Mouse (Mus musculus) left cerebral cortex, postnatal 36 days (tissue): ENCODE measurements around the gene Tmem268. TPM values are rescaled to one million over a fixed set of nuclear protein-coding genes. Genes with fewer than 3 reads are reported as not detected.

Experiments used
- DNase-seq, 2 experiments: peaks; one replicate each; pipeline ENCODE4 v3.0.0; 2021 to 2022; ENCODE audit warnings: low spot score in 2 of 2, mixed read lengths in 1 of 2
- intact Hi-C: fragments of 180-260 bp; cut with DNase I; formaldehyde crosslinking; loops from one replicate; pipeline ENCODE4 v1.15.1; 2025
- total RNA-seq, 2 experiments: library from RNA; stranded (reverse); gene quantifications; 2 replicates each; pipeline ENCODE4 v1.2.3; 2021

Tmem268 gene
- total RNA-seq, 2 experiments from 2014 or later = 14.0 to 14.6 TPM

DNA sequence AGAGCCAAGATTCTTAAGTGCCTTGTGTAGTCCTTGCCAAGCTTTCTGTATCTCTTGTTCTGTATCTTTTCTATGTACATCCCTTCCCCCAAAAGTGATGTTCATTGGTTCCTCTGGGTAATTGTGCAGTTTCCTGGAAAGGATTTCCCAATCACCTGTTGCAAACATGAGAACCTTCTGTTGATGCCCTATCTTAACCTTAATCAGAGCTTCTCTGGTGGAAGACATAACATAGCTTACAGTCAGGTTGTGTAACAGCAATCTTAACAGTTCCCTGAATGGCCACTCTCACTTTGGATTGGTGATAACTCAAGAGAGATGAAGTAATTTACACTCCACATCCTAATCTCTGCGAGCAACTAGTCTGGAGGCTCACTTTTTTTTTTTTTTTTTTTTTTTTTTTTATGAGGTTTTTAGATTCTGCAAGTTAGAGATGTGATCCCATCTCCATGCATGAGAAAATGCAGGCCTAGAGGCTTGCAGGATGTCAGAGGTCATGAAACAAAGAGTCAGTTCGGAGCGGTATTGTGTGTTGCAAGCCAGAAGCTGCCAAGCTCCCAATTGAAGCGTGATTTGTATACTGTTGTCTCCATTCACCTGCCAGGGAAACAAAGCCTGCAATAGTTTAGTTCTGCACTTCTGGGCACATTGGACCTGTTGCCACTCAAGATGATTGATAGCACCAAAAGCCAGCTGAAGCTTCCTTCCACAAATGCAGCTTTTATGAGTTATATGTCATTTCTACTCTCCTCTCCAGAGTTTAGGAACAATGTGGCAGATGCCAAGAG, 4.6 kb upstream of the Tmem268 start:
- intact Hi-C loops = no loop called here
- DNase-seq = no peak

DNA sequence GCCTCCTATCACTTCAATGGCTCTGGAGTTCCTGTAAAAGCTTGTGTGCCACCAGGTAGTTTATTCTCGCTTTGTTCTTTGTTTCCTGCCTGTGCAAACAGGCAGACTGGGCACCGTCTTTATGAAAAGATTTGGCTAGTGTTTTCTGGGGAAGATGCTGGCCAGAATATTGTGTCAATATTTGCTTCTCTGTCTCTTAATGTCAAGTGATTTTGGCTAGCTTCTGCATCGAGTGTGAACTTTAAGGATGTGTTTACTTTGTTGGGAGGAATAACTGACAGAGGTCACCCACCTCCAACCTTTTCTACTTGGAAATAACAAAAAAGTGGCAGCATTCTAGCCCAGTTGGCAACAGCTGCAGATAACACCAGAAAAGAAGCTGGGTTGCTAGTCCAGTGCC, 4.0 kb upstream of the Tmem268 start:
- intact Hi-C loops = loop anchor here (5.0 kb wide), 2 partner anchors 62 to 137 kb away; no protein-coding TSS in a partner anchor
- no peak for DNase-seq

DNA sequence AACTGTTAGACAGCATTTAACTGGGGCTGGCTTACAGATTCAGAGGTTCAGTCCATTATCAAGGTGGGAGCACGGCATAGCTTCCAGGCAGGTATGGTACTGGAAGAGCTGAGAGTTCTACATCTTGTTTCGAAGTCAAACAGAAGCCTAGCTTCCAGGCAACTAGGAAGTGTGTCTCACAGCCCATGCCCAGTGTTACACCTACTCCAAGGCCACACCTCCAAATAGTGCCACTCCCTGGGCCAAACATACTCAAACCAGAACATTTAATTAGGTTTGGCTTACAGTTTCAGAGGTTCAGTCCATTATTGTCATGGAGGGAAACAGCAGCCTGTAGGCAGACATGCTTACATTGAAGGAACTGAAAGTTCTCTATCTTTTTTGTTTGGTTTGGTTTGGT, 3.5 kb upstream of the Tmem268 start:
- no peak for DNase-seq
- intact Hi-C loops = loop anchor here (5.0 kb wide), 2 partner anchors 63 to 138 kb away; no protein-coding TSS in a partner anchor

DNA sequence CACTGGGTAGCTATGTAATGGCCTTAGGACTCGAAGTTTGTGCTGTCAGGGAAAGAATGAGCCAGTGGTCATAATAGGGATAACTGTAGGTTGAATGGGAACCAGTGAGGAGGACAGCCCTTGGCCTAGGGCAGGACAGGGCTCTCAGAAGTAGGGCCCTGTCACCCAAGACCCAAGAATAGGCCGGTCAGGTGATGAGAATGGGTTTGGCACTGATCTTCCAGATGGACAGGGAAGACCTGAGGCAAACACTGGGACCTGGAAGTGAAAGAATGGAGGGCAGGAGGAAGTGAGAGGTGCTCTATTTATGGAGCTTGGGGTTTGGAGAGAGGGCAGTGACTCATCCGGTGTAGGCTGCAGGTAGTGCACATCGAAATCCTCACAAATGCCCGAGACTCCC, 1.9 kb upstream of the Tmem268 start:
- intact Hi-C loops = loop anchor here (5.0 kb wide), 2 partner anchors 64 to 139 kb away; no protein-coding TSS in a partner anchor
- DNase-seq = no peak

DNA sequence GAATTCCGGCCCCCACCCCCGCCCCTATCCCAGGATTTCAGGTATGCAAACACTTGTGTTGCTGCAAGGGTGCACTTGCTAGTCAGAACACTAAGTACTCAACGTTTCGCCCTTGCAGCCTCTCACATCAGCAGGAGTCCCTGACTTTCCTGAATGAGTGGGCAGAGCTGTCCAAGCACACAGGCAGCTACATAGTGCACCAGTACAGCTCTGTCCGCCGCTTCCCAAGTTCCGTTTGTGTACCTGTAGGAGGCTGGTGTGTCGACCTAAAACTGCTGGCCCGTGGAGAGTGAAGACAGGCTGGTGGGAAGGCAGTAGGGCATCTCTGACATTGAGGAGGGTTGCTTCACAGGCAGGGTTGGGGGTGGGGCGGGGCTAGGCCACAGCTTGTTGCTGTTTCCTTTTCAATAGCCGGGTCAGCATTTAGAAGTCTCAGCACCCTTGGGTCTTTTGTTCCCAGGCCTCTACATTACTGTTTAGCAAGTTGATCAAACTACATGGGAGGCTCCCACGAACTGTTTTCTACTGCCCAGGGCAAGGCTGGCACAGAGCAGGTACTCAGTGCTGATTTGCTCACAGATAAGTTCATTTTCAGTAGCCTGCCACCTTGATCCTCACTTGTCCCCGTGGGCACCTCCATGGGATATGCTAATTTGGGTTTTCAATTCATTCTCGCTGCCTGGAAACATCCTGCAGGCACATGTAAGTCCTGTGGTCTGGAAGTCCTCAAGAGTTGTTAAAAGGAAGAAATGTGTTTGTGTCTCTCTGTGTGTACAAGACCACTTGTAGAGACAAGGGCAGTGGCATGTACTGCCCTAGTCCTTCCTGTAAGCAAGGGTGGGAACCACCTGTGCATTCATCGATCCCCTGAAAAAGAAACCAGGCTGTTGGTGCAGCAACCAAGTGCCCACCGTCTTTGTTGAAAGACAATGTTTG, 1.2 kb upstream of the Tmem268 start:
- no peak for DNase-seq
- intact Hi-C loops = loop anchor here (2.0 to 5.0 kb wide), 3 partner anchors 13 to 140 kb away; partner anchors contain the start of gene Atp6v1g1

DNA sequence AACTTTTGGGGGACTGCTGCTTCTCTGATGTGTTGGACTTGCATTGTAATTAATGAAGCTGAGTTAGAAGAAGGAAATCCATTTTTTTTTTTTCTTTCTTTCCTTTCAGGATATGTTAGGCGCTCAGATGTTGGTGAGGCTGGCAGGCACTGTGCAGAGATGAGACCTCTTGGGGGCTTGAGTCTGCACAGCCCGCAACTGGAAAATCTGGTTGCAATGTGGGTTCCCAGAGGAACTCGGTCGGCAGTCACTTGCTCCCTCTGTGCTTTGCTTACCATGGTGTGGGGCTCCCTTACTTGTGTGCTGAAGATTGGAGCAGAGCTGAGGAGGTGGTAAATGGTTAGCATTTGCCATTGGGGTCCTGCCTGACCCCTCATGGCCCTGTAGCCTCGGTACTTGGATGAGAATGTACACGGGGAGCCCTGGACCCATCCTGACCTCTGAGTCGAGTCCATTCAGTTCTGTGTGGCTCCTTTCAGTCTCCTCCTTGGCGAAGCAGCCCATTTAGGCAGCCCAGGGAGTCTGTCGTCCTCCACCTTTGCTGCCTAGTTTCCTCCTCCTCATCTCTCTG, 631 bp downstream of the Tmem268 start:
- peak in 1 of 2 experiments; percentile 15 for DNase-seq
- intact Hi-C loops = loop anchor here (2.0 to 5.0 kb wide), 3 partner anchors 14 to 142 kb away; partner anchors contain the start of gene Atp6v1g1

DNA sequence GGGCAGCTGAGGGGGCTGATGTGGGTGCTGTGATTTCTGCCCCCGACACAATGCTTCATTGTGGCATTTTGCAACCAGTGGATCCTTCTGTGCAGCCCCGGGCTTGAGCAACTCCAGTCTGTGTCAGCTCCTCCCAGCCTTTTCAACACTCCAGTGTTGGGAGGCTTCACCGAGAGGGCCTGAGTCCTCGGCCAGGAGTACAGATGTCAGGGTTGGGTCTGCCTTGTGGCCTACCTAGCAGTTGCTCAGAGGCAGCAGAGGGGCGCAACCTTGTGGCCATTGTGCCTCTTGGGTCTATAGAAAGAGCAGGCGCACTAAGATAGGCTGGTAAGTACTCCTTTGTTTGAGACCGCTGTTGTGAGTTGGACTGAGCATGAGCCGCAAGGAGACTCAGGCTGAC, 1.5 kb downstream of the Tmem268 start:
- intact Hi-C loops = no loop called here
- DNase-seq = no peak

DNA sequence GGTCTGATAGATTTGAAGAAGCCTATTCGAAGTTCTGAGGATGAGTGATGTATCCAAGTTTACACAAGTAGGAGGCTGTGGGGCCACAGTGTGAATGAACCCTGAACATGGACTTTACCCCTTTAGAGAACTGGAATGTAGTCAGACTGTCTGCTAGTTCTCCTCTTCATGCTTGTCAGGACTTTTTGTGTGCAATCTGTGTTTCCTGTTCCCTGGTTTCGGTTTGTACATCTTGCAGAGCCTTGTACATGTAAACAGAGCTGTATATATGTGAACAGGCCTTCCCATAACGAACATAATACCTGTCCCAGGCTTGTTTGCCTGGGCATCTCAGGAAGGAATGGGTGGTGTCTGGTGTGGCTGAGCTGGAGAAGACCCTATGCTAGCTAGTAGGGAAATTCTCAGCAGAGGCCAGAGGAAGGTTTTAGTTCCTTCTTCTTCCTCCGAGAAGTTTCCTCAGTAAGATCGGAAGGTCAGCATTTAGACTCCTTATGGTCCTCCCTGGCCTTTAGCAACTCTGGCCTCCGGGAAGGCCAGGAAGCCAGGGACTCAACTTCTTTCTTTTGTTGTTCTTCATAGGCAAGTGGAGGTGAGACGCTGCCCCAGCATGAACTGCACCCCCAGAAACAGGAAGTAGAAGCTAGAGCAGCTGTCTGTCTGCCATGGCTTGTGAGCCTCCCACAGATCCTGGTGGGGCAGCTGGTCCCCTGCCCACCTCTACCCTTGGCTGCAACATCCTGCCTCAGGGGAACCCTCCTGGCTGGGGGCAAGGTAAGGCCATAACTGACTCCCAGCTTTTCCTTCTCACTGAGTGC, 3.5 kb downstream of the Tmem268 start:
- no peak for DNase-seq
- intact Hi-C loops = no loop called here

DNA sequence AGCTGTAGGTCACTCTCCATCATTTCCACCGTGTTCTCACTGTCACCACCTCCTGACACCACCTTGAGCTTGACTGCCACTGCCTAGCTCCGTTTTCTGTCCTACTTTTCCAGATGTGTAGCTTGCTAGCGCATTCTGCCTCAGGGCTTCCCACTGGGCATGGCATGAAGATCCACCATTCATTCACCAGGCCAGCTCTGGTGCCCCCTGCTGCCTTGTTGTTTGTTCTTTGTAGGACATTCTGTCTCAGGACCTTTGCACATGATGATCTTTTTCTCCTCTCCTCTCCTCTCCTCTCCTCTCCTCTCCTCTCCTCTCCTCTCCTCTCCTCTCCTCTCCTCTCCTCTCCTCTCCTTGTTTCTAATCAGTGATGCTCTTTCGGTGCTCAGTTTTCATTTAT, 4.2 kb downstream of the Tmem268 start:
- intact Hi-C loops = no loop called here
- DNase-seq = no peak

DNA sequence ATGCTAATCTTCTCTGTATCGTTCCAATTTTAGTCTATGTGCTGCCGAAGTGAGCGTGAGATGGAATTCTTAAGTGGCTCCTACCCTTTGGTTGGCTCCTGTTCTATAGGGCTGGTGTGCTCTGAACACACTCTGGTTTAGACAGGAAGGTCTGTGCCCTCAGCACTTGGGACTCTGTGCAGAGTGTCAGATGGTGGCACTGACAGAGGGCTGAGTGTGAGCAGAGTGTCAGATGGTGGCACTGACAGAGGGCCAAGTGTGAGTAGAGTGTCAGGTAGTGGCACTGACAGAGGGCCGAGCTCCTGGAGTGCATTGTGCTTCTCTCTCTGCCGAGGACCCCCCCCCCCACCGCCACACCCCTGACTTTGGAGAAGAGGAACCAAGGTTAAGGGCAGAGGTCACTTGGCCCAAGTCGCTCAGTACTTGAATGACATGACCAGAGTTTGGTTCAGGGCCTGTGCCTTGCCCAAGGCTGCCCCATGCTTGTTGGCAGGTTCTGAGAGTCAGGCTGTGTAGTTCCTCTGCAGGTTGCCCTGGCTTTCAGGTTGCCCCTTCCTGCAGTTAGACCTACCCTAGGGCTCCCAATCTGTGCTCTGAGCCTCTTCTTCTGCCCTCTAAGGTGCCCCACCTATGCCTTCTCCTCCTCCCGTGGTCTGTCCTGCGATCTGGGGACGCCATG, 9.3 kb downstream of the Tmem268 start:
- intact Hi-C loops = no loop called here
- DNase-seq = no peak

DNA sequence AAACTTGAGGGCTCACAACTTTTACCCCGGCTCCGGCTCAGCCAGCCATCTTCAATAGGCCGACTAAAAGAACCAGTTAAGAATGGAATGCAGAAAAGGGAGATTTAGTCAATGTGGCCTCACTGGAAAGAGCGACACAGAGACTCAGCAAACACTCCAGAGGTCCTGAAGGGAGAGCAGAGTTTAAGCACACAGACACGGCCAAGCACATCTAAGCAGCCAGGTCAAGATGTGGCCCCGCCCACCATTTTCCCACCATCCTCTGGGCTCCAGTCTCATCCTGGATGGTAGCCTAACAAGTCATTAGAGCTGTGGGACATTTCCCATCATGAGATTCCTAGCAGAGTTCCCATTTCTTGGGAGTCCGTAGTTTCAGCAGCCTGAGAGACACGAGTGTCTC, 10.7 kb downstream of the Tmem268 start:
- intact Hi-C loops = no loop called here
- no peak for DNase-seq

DNA sequence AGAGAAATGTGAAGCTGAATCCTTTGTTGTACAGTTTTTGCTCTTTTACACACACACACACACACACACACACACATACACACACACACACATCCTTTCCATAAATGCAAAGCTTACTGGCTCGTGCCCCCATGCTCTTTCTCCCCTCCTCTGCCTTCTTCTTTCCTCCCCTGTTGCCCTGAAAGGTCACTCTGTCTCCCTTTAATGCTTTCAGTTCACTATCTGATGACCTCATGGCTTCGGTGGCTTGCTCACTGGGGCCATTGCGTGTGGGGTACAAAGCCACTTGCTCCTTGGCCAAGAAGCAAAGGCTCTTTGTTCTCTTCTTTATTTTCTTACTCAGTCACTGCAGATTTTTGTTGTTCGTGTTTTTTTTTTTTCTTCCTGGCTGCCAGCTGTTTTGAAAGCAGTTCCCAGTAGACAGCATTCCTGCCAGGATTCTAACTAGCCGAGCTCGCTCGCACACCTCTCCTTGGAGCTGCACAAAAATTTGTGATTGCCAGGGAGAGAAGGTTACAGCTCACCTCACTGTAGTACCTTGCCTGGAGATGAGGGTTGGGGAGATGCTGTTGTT, 11.7 kb downstream of the Tmem268 start:
- intact Hi-C loops = no loop called here
- DNase-seq = no peak

DNA sequence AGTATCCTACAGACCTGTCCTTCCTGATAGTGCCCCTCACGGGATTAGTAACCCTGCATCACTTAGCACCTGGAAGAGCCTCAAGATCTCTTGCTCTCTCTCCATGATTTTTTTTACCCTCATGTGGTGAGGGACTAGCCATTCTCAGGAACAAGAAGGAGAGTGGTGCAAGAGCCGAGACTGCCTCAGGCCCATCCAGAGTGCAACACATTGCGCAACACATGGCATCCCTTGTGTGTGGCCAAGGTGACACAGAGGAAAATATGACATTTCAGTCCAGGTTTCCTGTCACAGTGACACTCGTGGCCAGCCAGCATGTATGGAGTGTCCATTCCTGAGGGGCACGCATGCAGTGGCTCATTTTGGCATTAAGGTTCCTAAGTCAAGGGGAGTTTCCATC, 14.0 kb downstream of the Tmem268 start:
- no peak for DNase-seq
- intact Hi-C loops = no loop called here

DNA sequence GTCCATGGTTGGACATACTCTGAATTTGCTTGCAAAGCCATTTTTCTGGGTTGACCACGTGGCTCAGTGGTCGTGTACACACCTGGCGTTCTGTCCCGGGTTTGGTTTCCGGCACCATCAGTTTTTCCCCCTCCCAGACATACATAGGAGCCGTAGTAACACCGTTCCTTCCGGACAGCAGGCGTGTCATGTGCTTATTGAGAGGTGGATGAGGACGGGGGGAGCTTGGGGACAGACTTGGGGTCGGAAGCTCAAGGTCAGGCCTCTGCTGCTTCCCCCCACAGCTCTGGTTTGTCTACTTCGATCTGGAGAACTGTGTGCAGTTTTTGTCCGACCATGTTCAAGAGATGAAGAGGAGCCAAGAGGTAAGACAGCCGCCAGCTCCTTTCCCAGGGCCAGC, 21.1 kb downstream of the Tmem268 start:
- no peak for DNase-seq
- intact Hi-C loops = no loop called here

DNA sequence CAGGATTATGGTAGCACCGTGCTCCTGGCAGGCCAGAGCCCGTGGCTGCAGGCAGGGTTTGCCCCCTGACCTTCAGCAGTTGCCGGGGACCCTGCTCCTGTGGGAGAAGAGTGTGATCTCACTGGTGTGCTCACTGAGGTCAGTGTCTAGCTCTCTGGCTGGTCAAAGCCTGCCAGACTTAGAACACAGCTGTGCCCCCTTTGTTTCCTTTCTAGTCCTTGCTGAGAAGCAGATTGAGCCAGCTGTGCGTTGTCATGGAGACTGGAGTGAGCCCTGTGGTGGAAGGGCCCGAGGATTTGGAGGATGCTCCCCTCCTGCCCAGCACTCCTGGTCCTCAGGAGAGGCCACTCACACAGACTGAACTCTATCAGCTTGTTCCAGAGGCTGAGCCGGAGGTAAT, 21.5 kb downstream of the Tmem268 start:
- no peak for DNase-seq
- intact Hi-C loops = no loop called here

DNA sequence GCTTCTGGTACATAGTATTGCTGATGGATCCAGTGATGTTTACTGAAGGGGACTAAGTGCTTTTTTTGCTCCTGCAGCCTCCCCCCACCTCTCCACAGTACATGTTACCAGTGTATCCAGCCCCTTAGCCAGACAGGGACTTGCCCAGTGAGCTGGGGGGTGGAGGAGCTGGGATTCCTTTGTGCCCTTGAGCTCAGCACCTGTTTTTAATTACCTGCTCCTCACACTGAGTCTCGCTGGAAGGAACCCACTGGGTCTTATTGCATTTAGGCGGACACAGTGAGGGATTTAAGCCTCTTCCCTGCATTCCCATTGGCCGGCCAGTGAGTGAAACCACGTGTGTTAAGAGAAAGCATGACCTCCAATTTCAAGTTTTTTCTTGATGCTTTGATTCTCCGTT, 24.0 kb downstream of the Tmem268 start:
- intact Hi-C loops = no loop called here
- no peak for DNase-seq

DNA sequence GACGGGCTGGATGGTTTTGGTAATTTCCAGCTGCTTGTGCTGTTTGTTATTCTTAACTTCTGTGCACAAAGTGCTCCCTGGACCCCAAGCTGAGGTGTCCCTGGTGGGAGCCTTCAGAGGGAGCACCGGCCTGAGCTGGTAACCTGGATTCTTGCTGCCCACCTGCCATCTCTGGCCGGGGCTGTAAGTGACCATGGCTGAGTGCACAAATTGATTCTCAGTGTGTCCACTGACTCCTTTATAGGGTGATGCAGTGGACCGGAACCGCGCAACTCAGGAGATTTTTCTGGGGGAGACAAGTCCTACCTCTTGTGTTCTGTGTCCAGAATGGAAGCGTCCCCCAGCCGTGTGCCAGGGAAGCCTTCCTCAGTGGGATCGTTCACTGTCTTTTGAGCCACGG, 26.6 kb downstream of the Tmem268 start:
- intact Hi-C loops = no loop called here
- no peak for DNase-seq

DNA sequence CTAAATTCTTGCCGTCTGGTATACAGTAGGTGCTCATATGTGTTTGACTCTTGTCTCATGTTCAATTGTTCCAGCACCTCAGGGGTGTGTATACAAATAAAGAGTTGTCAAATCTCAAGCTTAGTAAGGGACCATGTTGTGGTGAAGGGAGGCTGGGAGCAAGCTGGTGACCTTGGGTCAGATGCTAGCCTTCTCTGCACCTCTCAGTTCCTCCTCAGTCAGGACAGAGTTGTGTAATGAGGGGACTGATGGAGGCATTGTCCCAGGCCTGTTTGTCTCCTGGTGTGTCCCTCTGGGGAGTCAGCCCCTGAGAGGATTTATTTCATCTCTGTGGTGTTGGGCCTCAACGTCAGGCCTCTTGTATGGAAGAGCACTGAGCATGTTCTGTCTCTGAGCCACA, 27.7 kb downstream of the Tmem268 start:
- no peak for DNase-seq
- intact Hi-C loops = no loop called here
